Comparison of ENCODE assay signal across 8 mouse cellular contexts in genomic region chr17:13682378-13683026, GRCm38 (mm10).
DNase-seq lines count a peak whose midpoint lies in the region; ATAC-seq and TF ChIP-seq lines count a peak whose summit lies in the region.

No protein-coding gene starts in this region.

- no peaks in the 10 kb centered on the region for H3K27me3 ChIP-seq in E14TG2a.4 (ENCODE audit: insufficient read depth, low read length)
- H3K27me3 ChIP-seq in forebrain, embryonic 15.5 days, result no peaks in the 10 kb centered on the region
- H3K27me3 ChIP-seq in kidney, embryonic 15.5 days, result no peaks in the 10 kb centered on the region

- TF ChIP-seq CTCF in E14TG2a.4 (conservative IDR thresholded peaks at IDR 0.05; ENCODE audit: low read length), result no peak

- peak overlapping the region; percentile 89 for H3K27ac ChIP-seq in forebrain, embryonic 15.5 days (replicated peaks)
- H3K27ac ChIP-seq in kidney, embryonic 15.5 days, result peak overlapping the region; percentile 87
- H3K27ac ChIP-seq in macrophage, result peak overlapping the region; percentile 94

- no peaks in the 10 kb centered on the region for H3K36me3 ChIP-seq in E14TG2a.4 (ENCODE audit: insufficient read depth, low read length)
- H3K36me3 ChIP-seq in forebrain, embryonic 15.5 days, result no peaks in the 10 kb centered on the region
- no peaks in the 10 kb centered on the region for H3K36me3 ChIP-seq in kidney, embryonic 15.5 days
- no peaks in the 10 kb centered on the region for H3K36me3 ChIP-seq in macrophage (ENCODE audit: inconsistent target)

- peak overlapping the region; percentile 26 for H3K9ac ChIP-seq in forebrain, embryonic 15.5 days (replicated peaks)
- peak overlapping the region; percentile 35 for H3K9ac ChIP-seq in kidney, embryonic 15.5 days

- H3K79me2 ChIP-seq in macrophage (ENCODE audit: inconsistent target), result no peaks in the 10 kb centered on the region

- H3K9me3 ChIP-seq in E14TG2a.4 (ENCODE audit: low read length), result peaks cover 10% of the 10 kb centered on the region
- H3K9me3 ChIP-seq in forebrain, embryonic 15.5 days, result no peaks in the 10 kb centered on the region
- no peaks in the 10 kb centered on the region for H3K9me3 ChIP-seq in kidney, embryonic 15.5 days (replicated peaks)

- H3K4me3 ChIP-seq in E14TG2a.4 (replicated peaks; ENCODE audit: low read length), result peak overlapping the region; percentile 87
- peak overlapping the region; percentile 24 for H3K4me3 ChIP-seq in forebrain, embryonic 15.5 days
- H3K4me3 ChIP-seq in kidney, embryonic 15.5 days (replicated peaks), result peak overlapping the region; percentile 31
- H3K4me3 ChIP-seq in macrophage (ENCODE audit: inconsistent target), result peak overlapping the region; percentile 46

- DNase-seq in 3134 (ENCODE audit: extremely low read depth, insufficient read length, low spot score), result peak; percentile 83
- peak; percentile 6 to 18 for DNase-seq in thymus, postnatal 36 days
- DNase-seq in cerebellum, postnatal 10 days, result no peak
- no peak for DNase-seq in layer of hippocampus, postnatal 10 days (ENCODE audit: low spot score in 2 of 2)

- H3K4me1 ChIP-seq in E14TG2a.4 (replicated peaks; ENCODE audit: low read depth, low read length), result peaks cover 71% of the 10 kb centered on the region
- H3K4me1 ChIP-seq in forebrain, embryonic 15.5 days, result peaks cover 39% of the 10 kb centered on the region
- peaks cover 21% of the 10 kb centered on the region for H3K4me1 ChIP-seq in kidney, embryonic 15.5 days

- ATAC-seq in forebrain, embryonic 15.5 days (replicated peaks), result no peak
- no peak for ATAC-seq in kidney, embryonic 15.5 days (replicated peaks; ENCODE audit: low FRiP score)

- 55% methylated on average over 9 of the region's 9 CpGs for WGBS in forebrain, embryonic 15.5 days
- 58% methylated on average over 9 of the region's 9 CpGs for WGBS in kidney, embryonic 15.5 days
- WGBS in macrophage (ENCODE audit: missing documents), result 3% methylated on average over 9 of the region's 9 CpGs

- H3K4me2 ChIP-seq in forebrain, embryonic 15.5 days (replicated peaks), result peak overlapping the region; percentile 25
- H3K4me2 ChIP-seq in kidney, embryonic 15.5 days, result peak overlapping the region; percentile 48

Comparison
In these comparisons a context has a peak if more than half of its experiments do, and no peak if none do; other contexts are left out.
1. DNase-seq: peak in 3134 (single experiment) and thymus, postnatal 36 days (2 of 2); none in cerebellum, postnatal 10 days (0 of 2) and layer of hippocampus, postnatal 10 days (0 of 2).
2. H3K4me3 ChIP-seq: peak in every context shown above with its lines; median percentile 87 in E14TG2a.4; 46 in macrophage; 31 in kidney, embryonic 15.5 days; 24 in forebrain, embryonic 15.5 days.
3. Peak in every context shown above with its lines, with median percentiles within 50 percentile points of each other: H3K27ac ChIP-seq.